25 mouse cellular contexts compared by ENCODE assay signal in the genomic region with DNA sequence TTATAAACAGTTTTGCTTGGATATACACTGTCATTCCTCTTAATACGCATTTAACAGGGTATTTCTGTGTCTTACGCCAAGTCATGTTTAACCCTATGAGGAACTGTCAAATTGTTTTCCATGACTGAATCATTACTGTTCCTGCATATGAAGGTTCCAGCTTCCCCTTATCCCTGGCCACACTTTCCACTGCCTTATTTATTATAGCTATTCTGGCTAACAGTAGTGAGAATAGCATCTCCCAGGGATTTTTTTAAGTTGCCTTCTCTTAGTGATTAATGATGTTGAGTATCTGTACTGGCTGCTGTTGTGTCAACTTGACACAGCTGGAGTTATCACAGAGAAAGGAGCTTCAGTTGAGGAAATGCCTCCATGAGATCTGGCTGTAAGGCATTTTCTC. TPM values are rescaled to one million over a fixed set of nuclear protein-coding genes. Genes with fewer than 3 reads are reported as not detected.
DNase-seq lines count a peak whose midpoint lies in the region; ATAC-seq and TF ChIP-seq lines count a peak whose summit lies in the region.
"Had no signal": no experiment of that assay in that cellular context is flagged by ENCODE, and none has a peak within 500 bp of the region (broad histone marks: within the 10 kb centered on the region; RNA-seq: fewer than 3 reads in every experiment).

No protein-coding gene starts in this region.

- H3K27me3 ChIP-seq in intestine, embryonic 15.5 days (replicated peaks): no peaks in the 10 kb centered on the region
- H3K27me3 ChIP-seq in intestine, postnatal 0 days (replicated peaks; ENCODE audit: control insufficient read depth, insufficient read depth, low read length): no peaks in the 10 kb centered on the region
- no peaks in the 10 kb centered on the region for H3K27me3 ChIP-seq in lung, embryonic 15.5 days
- H3K27me3 ChIP-seq in stomach, embryonic 16.5 days (ENCODE audit: control insufficient read depth, insufficient read depth, low read length): no peaks in the 10 kb centered on the region
- H3K27me3 ChIP-seq in stomach, postnatal 0 days (ENCODE audit: control insufficient read depth, insufficient read depth, low read length): no peaks in the 10 kb centered on the region
- H3K27me3 ChIP-seq: embryonic facial prominence, embryonic 12.5 days; forebrain, embryonic 13.5 days; forebrain, embryonic 15.5 days had no signal

- H3K9me3 ChIP-seq in intestine, embryonic 15.5 days: no peaks in the 10 kb centered on the region
- H3K9me3 ChIP-seq in intestine, postnatal 0 days (ENCODE audit: control insufficient read depth): no peaks in the 10 kb centered on the region
- H3K9me3 ChIP-seq in lung, embryonic 15.5 days: no peaks in the 10 kb centered on the region
- H3K9me3 ChIP-seq in stomach, embryonic 16.5 days (replicated peaks; ENCODE audit: control insufficient read depth, low read length): no peaks in the 10 kb centered on the region
- no peaks in the 10 kb centered on the region for H3K9me3 ChIP-seq in stomach, postnatal 0 days (ENCODE audit: control insufficient read depth, low read length)
- H3K9me3 ChIP-seq: embryonic facial prominence, embryonic 10.5 days; embryonic facial prominence, embryonic 12.5 days; forebrain, embryonic 13.5 days; forebrain, embryonic 15.5 days had no signal

- TF ChIP-seq CTCF in intestine, postnatal 0 days (IDR thresholded peaks at IDR 0.05; ENCODE audit: low read depth): no peak
- TF ChIP-seq CTCF in stomach, postnatal 0 days (IDR thresholded peaks at IDR 0.05; ENCODE audit: low read depth): no peak

- peak; percentile 43; the same call in 1 of the 2 replicates for ATAC-seq in intestine, embryonic 15.5 days
- ATAC-seq in intestine, postnatal 0 days: no peak
- peak; percentile 32; the same call in 1 of the 2 replicates for ATAC-seq in lung, embryonic 15.5 days (ENCODE audit: borderline replicate concordance, extremely low read depth, low FRiP score, low TSS enrichment)
- peak; percentile 64; the same call in 1 of the 2 replicates for ATAC-seq in stomach, embryonic 16.5 days (ENCODE audit: insufficient read depth, low FRiP score)
- ATAC-seq in stomach, postnatal 0 days (ENCODE audit: low FRiP score, low TSS enrichment): no peak
- ATAC-seq: forebrain, embryonic 13.5 days; forebrain, embryonic 15.5 days had no signal

- DNase-seq in lung, postnatal 25 days (ENCODE audit: low spot score): no peak
- DNase-seq in stomach, postnatal 0 days (ENCODE audit: low spot score): no peak
- DNase-seq in adrenal gland, postnatal 25 days: no peak
- DNase-seq: adrenal gland, adult 2 months; adrenal gland, postnatal 10 days; adrenal gland, postnatal 36 days; cerebellum, adult 11-12 months; cerebellum, adult 2 months; cerebellum, adult 9-10 months; cerebellum, postnatal 10 days; cerebellum, postnatal 25 days had no signal

- H3K27ac ChIP-seq in intestine, embryonic 15.5 days: no peak overlapping the region
- no peak overlapping the region for H3K27ac ChIP-seq in intestine, postnatal 0 days (ENCODE audit: low read depth, low read length)
- H3K27ac ChIP-seq in lung, embryonic 15.5 days: no peak overlapping the region
- H3K27ac ChIP-seq in stomach, embryonic 16.5 days (ENCODE audit: low read length): no peak overlapping the region
- no peak overlapping the region for H3K27ac ChIP-seq in stomach, postnatal 0 days (replicated peaks)
- H3K27ac ChIP-seq: embryonic facial prominence, embryonic 10.5 days; embryonic facial prominence, embryonic 12.5 days; forebrain, embryonic 13.5 days; forebrain, embryonic 15.5 days had no signal

- H3K4me2 ChIP-seq in intestine, embryonic 15.5 days (replicated peaks): no peak overlapping the region
- H3K4me2 ChIP-seq in intestine, postnatal 0 days (replicated peaks; ENCODE audit: low read depth): no peak overlapping the region
- no peak overlapping the region for H3K4me2 ChIP-seq in lung, embryonic 15.5 days
- no peak overlapping the region for H3K4me2 ChIP-seq in stomach, embryonic 16.5 days (ENCODE audit: low read depth, low read length)
- no peak overlapping the region for H3K4me2 ChIP-seq in stomach, postnatal 0 days (replicated peaks; ENCODE audit: low read depth)
- H3K4me2 ChIP-seq: embryonic facial prominence, embryonic 12.5 days; forebrain, embryonic 13.5 days; forebrain, embryonic 15.5 days had no signal

- no peaks in the 10 kb centered on the region for H3K36me3 ChIP-seq in intestine, embryonic 15.5 days
- no peaks in the 10 kb centered on the region for H3K36me3 ChIP-seq in intestine, postnatal 0 days (ENCODE audit: control insufficient read depth, insufficient read depth)
- no peaks in the 10 kb centered on the region for H3K36me3 ChIP-seq in lung, embryonic 15.5 days
- H3K36me3 ChIP-seq in stomach, embryonic 16.5 days (ENCODE audit: control insufficient read depth, insufficient read depth, low read length): no peaks in the 10 kb centered on the region
- H3K36me3 ChIP-seq in stomach, postnatal 0 days (ENCODE audit: control insufficient read depth, insufficient read depth, low read length): no peaks in the 10 kb centered on the region
- H3K36me3 ChIP-seq: embryonic facial prominence, embryonic 12.5 days; forebrain, embryonic 15.5 days had no signal

- no peak overlapping the region for H3K9ac ChIP-seq in intestine, embryonic 15.5 days
- H3K9ac ChIP-seq in intestine, postnatal 0 days (ENCODE audit: low read depth, low read length): no peak overlapping the region
- no peak overlapping the region for H3K9ac ChIP-seq in lung, embryonic 15.5 days
- H3K9ac ChIP-seq in stomach, embryonic 16.5 days (ENCODE audit: low read length): no peak overlapping the region
- H3K9ac ChIP-seq in stomach, postnatal 0 days (ENCODE audit: low read length): no peak overlapping the region
- H3K9ac ChIP-seq: embryonic facial prominence, embryonic 12.5 days; forebrain, embryonic 13.5 days; forebrain, embryonic 15.5 days had no signal

- TF ChIP-seq EP300 in stomach, postnatal 0 days (optimal IDR thresholded peaks at IDR 0.05): no peak

- 42% methylated on average over 2 of the region's 2 CpGs for WGBS in intestine, embryonic 15.5 days
- WGBS in intestine, postnatal 0 days: 62% methylated on average over 2 of the region's 2 CpGs
- WGBS in lung, embryonic 15.5 days: 55% methylated on average over 2 of the region's 2 CpGs
- WGBS in stomach, embryonic 16.5 days: 54% methylated on average over 2 of the region's 2 CpGs
- 64% methylated on average over 2 of the region's 2 CpGs for WGBS in stomach, postnatal 0 days

- H3K4me3 ChIP-seq in intestine, embryonic 15.5 days (replicated peaks): no peak overlapping the region
- H3K4me3 ChIP-seq in intestine, postnatal 0 days (ENCODE audit: low read depth, low read length): no peak overlapping the region
- H3K4me3 ChIP-seq in lung, embryonic 15.5 days: no peak overlapping the region
- no peak overlapping the region for H3K4me3 ChIP-seq in stomach, embryonic 16.5 days (replicated peaks; ENCODE audit: low read length)
- no peak overlapping the region for H3K4me3 ChIP-seq in stomach, postnatal 0 days (ENCODE audit: low read depth, low read length)
- H3K4me3 ChIP-seq: embryonic facial prominence, embryonic 10.5 days; embryonic facial prominence, embryonic 12.5 days; forebrain, embryonic 13.5 days; forebrain, embryonic 15.5 days had no signal

- peaks cover 3% of the 10 kb centered on the region; the same call in 1 of the 2 replicates for H3K4me1 ChIP-seq in intestine, embryonic 15.5 days (replicated peaks)
- no peaks in the 10 kb centered on the region for H3K4me1 ChIP-seq in intestine, postnatal 0 days (replicated peaks; ENCODE audit: control insufficient read depth, insufficient read depth, low read length)
- H3K4me1 ChIP-seq in lung, embryonic 15.5 days: peaks cover 13% of the 10 kb centered on the region; the same call in 1 of the 2 replicates
- H3K4me1 ChIP-seq in stomach, embryonic 16.5 days (ENCODE audit: control insufficient read depth, insufficient read depth, low read length): peaks cover 5% of the 10 kb centered on the region
- H3K4me1 ChIP-seq in stomach, postnatal 0 days (replicated peaks; ENCODE audit: control insufficient read depth, insufficient read depth): no peaks in the 10 kb centered on the region
- H3K4me1 ChIP-seq: embryonic facial prominence, embryonic 10.5 days; embryonic facial prominence, embryonic 12.5 days; forebrain, embryonic 13.5 days; forebrain, embryonic 15.5 days had no signal

RNA-seq across cellular contexts. Expression of a gene that starts 25.0 kb away (rescaled TPM):
- 8.4 and 8.8 TPM in 2 replicates for polyA plus RNA-seq in intestine, embryonic 15.5 days (2015; fragmentation: Nextera tagmentation; extraction: Ambion mirVana)
- 2.1 and 2.2 TPM in 2 replicates for polyA plus RNA-seq in intestine, postnatal 0 days (2015; fragmentation: Nextera tagmentation; extraction: Ambion mirVana)
- 8.1 and 8.7 TPM in 2 replicates for polyA plus RNA-seq in lung, embryonic 15.5 days (2015; fragmentation: Nextera tagmentation; extraction: Ambion mirVana)
- 11.1 and 12.0 TPM in 2 replicates for polyA plus RNA-seq in stomach, embryonic 16.5 days (2015; fragmentation: Nextera tagmentation; extraction: Ambion mirVana)
- polyA plus RNA-seq in stomach, postnatal 0 days (2015; fragmentation: Nextera tagmentation; extraction: Ambion mirVana): 4.2 and 5.0 TPM in 2 replicates
- 44.5 and 44.9 TPM in 2 replicates for total RNA-seq in adrenal gland, postnatal 25 days (2021)

RNA-seq across cellular contexts. Expression of a gene that starts 25.1 kb away (rescaled TPM):
- 13.2 and 13.5 TPM in 2 replicates for polyA plus RNA-seq in intestine, embryonic 15.5 days (2015; fragmentation: Nextera tagmentation; extraction: Ambion mirVana)
- polyA plus RNA-seq in intestine, postnatal 0 days (2015; fragmentation: Nextera tagmentation; extraction: Ambion mirVana): 6.8 and 8.0 TPM in 2 replicates
- polyA plus RNA-seq in lung, embryonic 15.5 days (2015; fragmentation: Nextera tagmentation; extraction: Ambion mirVana): 9.6 and 11.1 TPM in 2 replicates
- 8.6 and 10.4 TPM in 2 replicates for polyA plus RNA-seq in stomach, embryonic 16.5 days (2015; fragmentation: Nextera tagmentation; extraction: Ambion mirVana)
- polyA plus RNA-seq in stomach, postnatal 0 days (2015; fragmentation: Nextera tagmentation; extraction: Ambion mirVana): 6.0 and 7.0 TPM in 2 replicates
- 124 and 126 TPM in 2 replicates for total RNA-seq in adrenal gland, postnatal 25 days (2021)

RNA-seq across cellular contexts. Expression of a gene that starts 26.8 kb away (rescaled TPM):
- polyA plus RNA-seq in intestine, embryonic 15.5 days (2015; fragmentation: Nextera tagmentation; extraction: Ambion mirVana): not detected in 2 replicates
- not detected in 2 replicates for polyA plus RNA-seq in intestine, postnatal 0 days (2015; fragmentation: Nextera tagmentation; extraction: Ambion mirVana)
- polyA plus RNA-seq in lung, embryonic 15.5 days (2015; fragmentation: Nextera tagmentation; extraction: Ambion mirVana): not detected in 2 replicates
- polyA plus RNA-seq in stomach, embryonic 16.5 days (2015; fragmentation: Nextera tagmentation; extraction: Ambion mirVana): not detected in 2 replicates
- polyA plus RNA-seq in stomach, postnatal 0 days (2015; fragmentation: Nextera tagmentation; extraction: Ambion mirVana): not detected in 2 replicates
- not detected in 2 replicates for total RNA-seq in adrenal gland, postnatal 25 days (2021)
- total RNA-seq: adrenal gland, adult 2 months; adrenal gland, postnatal 10 days; adrenal gland, postnatal 36 days; ES-E14; MEL had no signal
- polyA plus RNA-seq: adrenal gland, adult 2 months; C2C12; cerebellum, adult 2 months; cortical plate, adult 2 months; embryonic facial prominence, embryonic 10.5 days; embryonic facial prominence, embryonic 12.5 days; embryonic facial prominence, embryonic 14.5 days; forebrain, embryonic 11.5 days; forebrain, embryonic 13.5 days; forebrain, embryonic 15.5 days had no signal

RNA-seq across cellular contexts. Expression of a gene that starts 46.3 kb away (rescaled TPM):
- 0.13 and 0.14 TPM in 2 replicates for polyA plus RNA-seq in intestine, embryonic 15.5 days (2015; fragmentation: Nextera tagmentation; extraction: Ambion mirVana)
- 0.14 and 0.25 TPM in 2 replicates for polyA plus RNA-seq in intestine, postnatal 0 days (2015; fragmentation: Nextera tagmentation; extraction: Ambion mirVana)
- polyA plus RNA-seq in lung, embryonic 15.5 days (2015; fragmentation: Nextera tagmentation; extraction: Ambion mirVana): 0.19 TPM in 1 of 2 replicates, not detected in the other
- 1.9 and 3.1 TPM in 2 replicates for polyA plus RNA-seq in stomach, embryonic 16.5 days (2015; fragmentation: Nextera tagmentation; extraction: Ambion mirVana)
- 6.8 and 7.1 TPM in 2 replicates for polyA plus RNA-seq in stomach, postnatal 0 days (2015; fragmentation: Nextera tagmentation; extraction: Ambion mirVana)
- total RNA-seq in adrenal gland, postnatal 25 days (2021): 0.95 and 1.2 TPM in 2 replicates
- polyA plus RNA-seq: C2C12; forebrain, embryonic 11.5 days; forebrain, embryonic 13.5 days; forebrain, embryonic 15.5 days had no signal

Comparison
In these comparisons a context has a peak if more than half of its experiments do, and no peak if none do; other contexts are left out.
1. ATAC-seq: peak in intestine, embryonic 15.5 days (single experiment), lung, embryonic 15.5 days (single experiment) and stomach, embryonic 16.5 days (single experiment); none in intestine, postnatal 0 days (single experiment) and stomach, postnatal 0 days (single experiment).